Mouse (Mus musculus) thymus, postnatal 4 days (tissue): ENCODE data around the gene Mdm4.
"Not testable (repeated sequence)": the region's sequence is repeated elsewhere in the genome, so short reads cannot be mapped to it uniquely, and the experiment has no call there.

ENCODE experiments used
- DNase-seq: peaks from one replicate; pipeline ENCODE4 v3.0.0; 2021

Gene Mdm4

GRCm38 (mm10) chr1:133019312-133019711, 11.0 kb downstream of the Mdm4 start:
- DNase-seq, result no peak

DNA sequence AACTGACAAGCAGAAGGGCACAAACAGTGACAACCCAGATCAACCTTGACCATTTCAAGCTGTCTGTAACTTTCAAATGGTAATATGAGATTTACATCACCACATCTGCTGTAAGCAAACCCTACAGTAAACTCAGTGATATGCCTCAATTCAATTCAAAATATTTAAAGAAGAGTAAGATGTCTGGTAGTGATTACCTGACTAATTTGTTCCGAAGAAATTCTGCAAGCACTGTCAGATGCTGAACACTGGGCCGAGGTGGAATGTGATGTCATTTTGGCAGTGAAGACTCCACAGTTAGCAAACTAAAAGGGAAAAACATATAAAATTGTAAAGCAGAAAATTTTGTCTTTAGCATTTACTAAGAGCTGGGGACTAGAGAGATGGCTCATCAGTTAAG, 11.8 kb downstream of the Mdm4 start:
- DNase-seq, result no peak

- DNase-seq, result no peak
Measured at GRCm38 (mm10) chr1:133016775-133017428, 13.5 kb downstream of the Mdm4 start.

- no peak for DNase-seq
Measured at GRCm38 (mm10) chr1:133014196-133014595, 16.2 kb downstream of the Mdm4 start.

GRCm38 (mm10) chr1:133013331-133013730, 17.0 kb downstream of the Mdm4 start:
- DNase-seq, result no peak

DNA sequence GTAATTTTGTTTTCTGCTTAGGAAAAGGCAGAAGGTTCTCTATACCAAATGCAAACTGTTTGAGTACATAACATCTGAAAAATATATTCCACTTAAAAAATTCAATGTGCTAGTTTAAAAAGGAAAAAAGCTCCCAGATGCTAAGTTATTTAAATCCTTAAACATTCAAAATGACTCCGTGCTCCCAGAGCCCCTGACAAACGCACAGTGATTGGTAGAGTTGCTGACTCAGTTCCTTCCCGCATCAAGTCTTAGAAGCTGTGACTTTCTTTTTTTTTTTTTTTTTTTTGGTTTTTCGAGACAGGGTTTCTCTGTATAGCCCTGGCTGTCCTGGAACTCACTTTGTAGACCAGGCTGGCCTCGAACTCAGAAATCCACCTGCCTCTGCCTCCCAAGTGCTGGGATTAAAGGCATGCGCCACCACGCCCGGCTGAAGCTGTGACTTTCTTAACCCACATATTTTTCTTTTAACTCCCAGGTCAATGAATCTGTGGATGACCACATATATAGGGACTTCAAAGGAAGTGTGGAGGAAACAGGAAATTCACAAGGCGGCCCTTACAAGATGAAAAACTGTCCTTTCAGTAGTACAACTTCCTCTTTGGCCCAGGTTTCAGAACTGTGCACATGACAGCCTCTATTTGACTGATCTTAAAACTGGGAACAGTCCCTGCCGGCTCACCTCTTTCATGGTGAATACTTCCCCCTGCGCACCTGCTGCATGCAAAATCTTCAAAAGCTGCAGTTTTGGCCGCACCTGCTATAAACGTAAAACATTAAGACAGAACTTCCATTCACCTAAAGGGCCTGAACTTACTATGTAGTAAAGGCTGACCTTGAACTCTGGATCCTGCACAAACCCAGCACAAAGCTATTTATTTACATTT, 18.2 kb downstream of the Mdm4 start:
- peak; percentile 46 for DNase-seq

- no peak for DNase-seq
Measured at GRCm38 (mm10) chr1:133006571-133006970, 23.8 kb downstream of the Mdm4 start.

- no peak for DNase-seq
Measured at GRCm38 (mm10) chr1:133000347-133000746, 30.0 kb downstream of the Mdm4 start.

DNA sequence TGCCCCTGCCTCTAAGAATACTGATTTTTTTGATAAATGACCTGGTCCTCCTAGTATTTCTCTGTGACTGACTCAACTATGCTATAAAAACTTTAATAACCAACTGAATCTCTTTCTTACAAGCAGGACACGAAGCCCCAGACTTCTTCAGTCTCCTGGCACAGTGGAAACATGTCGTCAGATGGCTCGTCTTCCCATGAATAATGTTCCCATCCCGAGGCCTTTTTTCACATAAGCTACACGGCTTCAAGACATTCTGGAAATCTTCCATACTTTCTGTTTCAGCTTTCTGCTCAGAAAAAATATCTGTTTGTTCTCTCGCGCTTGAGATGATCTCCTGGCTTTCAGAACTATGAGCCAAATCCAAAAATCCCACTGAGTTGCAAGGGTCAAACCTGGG, 38.8 kb downstream of the Mdm4 start:
- no peak for DNase-seq

DNA sequence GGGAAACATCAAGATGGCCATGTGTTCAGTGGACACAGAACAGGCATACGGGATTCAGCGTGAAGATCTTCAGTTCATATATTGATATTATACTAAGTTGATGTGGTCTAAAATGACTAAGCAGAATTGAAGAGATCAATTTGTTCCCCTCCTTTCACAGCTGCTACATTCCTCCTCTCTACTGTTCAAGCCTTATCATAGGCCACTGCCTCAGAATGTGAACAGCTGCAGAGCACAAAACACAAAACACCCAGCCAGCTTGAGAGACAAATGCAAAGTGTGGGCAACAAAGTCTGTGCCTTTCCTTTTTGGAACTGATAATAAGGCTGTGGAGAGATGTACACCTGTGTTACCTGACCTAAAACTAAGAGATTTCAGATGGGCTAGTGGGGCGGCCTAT, 39.6 kb downstream of the Mdm4 start:
- no peak for DNase-seq

DNA sequence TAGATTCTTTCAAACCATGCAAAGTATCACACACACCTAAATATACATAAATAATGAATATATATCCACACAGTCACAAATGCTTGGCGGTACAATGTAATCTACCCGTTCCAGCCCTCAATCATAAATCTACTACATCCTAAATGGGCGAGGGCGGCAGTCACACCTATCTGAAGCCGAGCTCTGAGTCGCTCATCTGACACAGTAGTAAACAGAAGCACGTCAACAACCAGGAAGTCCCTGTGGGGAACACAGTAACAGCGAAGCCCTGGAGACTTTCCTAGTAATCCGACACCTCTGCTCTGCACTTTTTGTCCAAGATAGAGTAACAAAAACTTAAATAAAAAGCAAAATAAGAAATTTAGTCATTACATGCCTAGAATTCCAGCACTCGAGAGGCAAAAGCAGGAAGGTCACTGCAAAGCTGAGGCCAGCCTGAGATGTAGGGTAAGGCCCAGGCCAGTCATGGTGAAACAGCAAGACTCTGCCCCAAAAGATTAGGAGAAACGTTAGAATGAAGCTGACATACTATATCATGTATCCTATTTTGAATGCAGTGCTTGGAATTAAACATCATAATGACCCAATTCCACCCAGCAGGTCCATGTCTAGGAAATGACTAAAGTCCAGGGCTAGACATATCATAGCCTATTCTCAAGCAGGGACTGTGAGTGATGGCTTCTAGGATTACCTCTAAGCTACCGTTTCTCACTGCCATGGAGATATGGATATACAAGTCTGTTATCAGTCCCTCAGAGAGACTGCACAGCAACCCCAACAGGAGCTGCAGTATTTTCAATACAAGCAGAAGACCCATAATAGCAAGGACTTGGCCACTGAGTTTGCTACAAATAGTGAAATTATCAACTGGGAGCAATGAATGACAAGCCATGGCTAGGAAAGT, 41.6 kb downstream of the Mdm4 start:
- DNase-seq, result not testable (repeated sequence)

DNA sequence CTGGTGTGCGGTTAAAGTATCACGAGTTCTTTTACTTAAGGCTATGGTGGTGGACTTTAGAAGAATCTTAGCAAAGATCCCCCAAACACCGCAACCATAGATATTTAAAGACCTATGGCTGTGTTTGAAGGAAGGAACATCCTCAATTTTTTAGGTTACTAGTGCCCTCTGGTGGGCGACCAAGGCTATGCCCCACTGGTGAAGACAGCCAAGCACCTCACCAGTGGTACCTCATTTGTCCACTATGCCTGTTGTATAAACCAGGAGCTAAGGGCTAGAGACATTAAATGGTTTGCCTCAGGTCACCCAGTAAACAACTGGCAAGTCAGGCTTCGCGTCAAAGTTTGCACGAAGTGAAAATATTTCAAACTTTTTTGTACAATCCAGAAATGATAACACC, 47.6 kb downstream of the Mdm4 start:
- peak; percentile 79 for DNase-seq

DNA sequence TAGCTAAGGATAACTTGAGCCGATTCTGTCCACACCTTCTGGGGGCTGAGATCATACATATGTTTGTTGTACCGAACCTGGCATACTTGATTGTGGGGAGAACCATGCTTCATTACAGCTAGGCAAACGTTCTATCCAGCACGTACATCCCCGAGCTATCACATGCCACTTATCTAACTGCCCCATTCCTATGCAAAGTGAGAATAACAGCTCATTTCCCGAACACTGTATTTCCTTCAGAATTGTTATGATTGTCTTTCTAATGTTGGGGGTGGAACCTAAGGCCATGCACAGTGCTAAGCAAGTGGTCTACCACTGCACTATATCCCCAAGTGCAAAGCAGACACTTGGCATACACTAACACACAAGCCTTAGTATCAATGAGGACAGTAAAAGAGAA, 49.1 kb downstream of the Mdm4 start:
- no peak for DNase-seq

DNA sequence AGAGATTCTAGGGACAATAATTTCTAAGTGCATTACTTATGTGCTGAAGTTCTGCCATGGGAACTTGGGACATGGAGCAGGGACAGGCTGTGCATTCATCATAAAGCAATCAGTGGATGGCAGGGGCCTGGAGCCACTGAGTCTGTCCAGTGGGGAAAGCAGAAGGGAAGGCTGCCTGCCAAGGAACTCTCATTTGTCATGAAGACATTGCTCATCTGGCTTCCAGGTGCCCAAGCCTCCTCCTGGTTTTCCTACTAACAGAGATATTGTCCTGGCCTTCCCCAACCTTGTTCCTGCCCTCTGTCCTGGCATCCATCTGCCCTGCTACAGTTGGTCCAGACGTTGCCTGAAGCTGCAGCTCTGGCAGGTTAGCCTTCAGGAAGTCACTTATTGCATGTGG, 53.0 kb downstream of the Mdm4 start:
- no peak for DNase-seq

- peak; percentile 81 for DNase-seq
Measured at GRCm38 (mm10) chr1:132968659-132969058, 61.7 kb downstream of the Mdm4 start.

GRCm38 (mm10) chr1:132964691-132965090, 65.7 kb downstream of the Mdm4 start:
- no peak for DNase-seq

DNA sequence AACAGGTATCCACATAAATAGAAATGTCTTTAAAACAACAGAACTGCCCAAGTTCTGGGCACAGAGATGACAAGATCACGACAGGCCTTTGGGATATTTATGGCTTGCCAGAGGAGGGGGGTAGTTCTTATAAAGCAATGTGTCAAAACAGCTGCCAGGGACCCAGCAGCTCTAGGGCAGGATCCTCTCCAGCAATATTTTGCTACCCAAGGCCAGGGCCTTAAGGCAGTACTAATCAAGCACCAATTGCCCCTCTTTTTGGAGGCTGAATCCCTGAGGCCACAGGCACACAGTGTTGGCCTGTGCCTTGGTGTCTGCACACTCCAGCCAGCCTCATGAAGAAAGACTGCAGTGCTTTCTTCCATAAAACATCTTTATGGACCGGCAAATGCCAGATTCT, 66.3 kb downstream of the Mdm4 start:
- DNase-seq, result no peak

GRCm38 (mm10) chr1:132961751-132962150, 68.6 kb downstream of the Mdm4 start:
- DNase-seq, result no peak

GRCm38 (mm10) chr1:132956809-132957208, 73.6 kb downstream of the Mdm4 start:
- DNase-seq, result no peak

GRCm38 (mm10) chr1:132947811-132948210, 82.5 kb downstream of the Mdm4 start:
- no peak for DNase-seq

DNA sequence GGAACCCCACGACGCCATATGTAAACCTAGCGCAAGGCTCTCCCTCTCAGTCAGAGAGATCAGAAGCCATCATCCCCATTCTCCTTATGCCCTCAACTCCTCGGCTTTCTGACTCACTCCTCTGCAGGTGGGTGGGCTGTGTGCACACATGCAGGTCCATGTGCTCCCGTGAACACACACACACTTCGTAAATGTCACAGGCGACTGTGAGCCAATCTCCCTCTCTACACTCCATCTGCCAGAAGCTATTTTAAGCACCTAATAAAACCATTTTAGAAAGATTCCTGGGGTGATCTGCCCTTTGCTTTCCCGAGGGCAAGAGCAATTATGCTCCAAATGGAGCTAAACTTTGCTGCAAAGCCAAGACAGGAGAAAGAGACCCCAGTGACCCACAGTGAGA, 84.5 kb downstream of the Mdm4 start:
- DNase-seq, result no peak

DNA sequence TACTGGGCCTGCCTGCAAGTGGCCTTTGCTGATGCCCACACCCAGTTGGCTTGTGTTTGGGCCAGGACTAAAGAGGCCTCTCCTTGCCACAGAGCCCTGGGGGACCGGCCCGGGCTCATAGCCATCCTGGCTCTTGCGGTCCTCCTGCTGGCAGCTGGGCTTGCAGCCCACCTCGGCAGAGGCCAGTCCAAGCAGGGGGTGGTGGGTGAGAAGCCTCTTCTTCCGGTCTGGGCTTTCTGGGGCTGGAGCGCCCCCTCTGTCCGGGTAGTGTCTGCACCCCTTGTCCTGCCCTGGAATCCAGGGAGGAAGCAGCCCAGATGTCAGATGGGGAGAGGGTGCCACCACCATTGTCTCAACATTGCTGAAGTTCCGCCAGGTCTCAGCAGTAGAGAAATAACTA, 91.4 kb downstream of the Mdm4 start:
- DNase-seq, result no peak

DNA sequence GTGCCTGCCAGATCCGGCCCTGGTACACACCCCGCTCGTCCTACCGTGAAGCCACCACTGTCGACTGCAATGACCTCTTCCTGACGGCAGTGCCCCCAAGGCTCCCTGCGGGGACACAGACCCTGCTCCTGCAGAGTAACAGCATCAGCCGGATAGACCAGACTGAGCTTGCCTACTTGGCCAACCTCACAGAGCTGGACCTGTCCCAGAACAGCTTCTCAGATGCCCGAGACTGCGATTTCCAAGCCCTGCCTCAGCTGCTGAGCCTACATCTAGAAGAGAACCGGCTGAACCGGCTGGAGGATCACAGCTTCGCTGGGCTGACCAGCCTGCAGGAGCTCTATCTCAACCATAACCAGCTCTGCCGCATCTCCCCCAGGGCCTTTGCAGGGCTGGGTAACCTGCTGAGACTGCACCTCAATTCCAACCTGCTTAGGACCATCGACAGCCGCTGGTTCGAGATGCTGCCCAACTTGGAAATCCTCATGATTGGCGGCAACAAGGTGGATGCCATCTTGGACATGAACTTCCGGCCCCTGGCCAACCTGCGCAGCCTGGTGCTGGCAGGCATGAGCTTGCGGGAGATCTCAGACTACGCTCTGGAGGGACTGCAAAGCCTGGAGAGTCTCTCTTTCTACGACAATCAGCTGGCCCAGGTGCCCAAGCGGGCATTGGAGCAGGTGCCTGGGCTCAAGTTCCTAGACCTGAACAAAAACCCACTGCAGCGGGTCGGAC, 92.9 kb downstream of the Mdm4 start:
- DNase-seq, result no peak
